Mouse (Mus musculus) layer of hippocampus, adult 18-20 months (tissue): ENCODE measurements around the gene Nr1h4. TPM values are rescaled to one million over a fixed set of nuclear protein-coding genes. Genes with fewer than 3 reads are reported as not detected.

Source experiments
- DNase-seq, 2 experiments: peaks; one replicate each; pipeline ENCODE4 v3.0.0; 2022; ENCODE audit warnings: low spot score in 2 of 2
- total RNA-seq, 2 experiments: library from RNA; stranded (reverse); gene quantifications; 2 replicates each; pipeline ENCODE4 v1.2.3; 2021

The Nr1h4 gene
- total RNA-seq, 2 experiments from 2014 or later = 0.20 TPM; not detected in 1

- DNase-seq = no peak
These were observed 51.2 kb downstream of the Nr1h4 start for GRCm38 (mm10) chr10:89482142-89482681.

- DNase-seq = no peak
These were observed 51.7 kb downstream of the Nr1h4 start for GRCm38 (mm10) chr10:89481638-89482037.

GRCm38 (mm10) chr10:89478766-89479165 lies 54.6 kb downstream of the Nr1h4 start:
- no peak for DNase-seq

- DNase-seq = no peak
These were observed 62.6 kb downstream of the Nr1h4 start for GRCm38 (mm10) chr10:89470596-89471353.

GRCm38 (mm10) chr10:89464760-89465405 lies 68.5 kb downstream of the Nr1h4 start:
- no peak for DNase-seq

GRCm38 (mm10) chr10:89462890-89463289 lies 70.5 kb downstream of the Nr1h4 start:
- DNase-seq = no peak

GRCm38 (mm10) chr10:89461856-89462507 lies 71.4 kb downstream of the Nr1h4 start:
- DNase-seq = peak; percentile 63 to 95

- no peak for DNase-seq
These were observed 72.4 kb downstream of the Nr1h4 start for GRCm38 (mm10) chr10:89460972-89461371.

GRCm38 (mm10) chr10:89458770-89459169 lies 74.6 kb downstream of the Nr1h4 start:
- no peak for DNase-seq

- DNase-seq = no peak
These were observed 79.6 kb downstream of the Nr1h4 start for GRCm38 (mm10) chr10:89453794-89454193.

GRCm38 (mm10) chr10:89453068-89453641 lies 80.2 kb downstream of the Nr1h4 start:
- no peak for DNase-seq

GRCm38 (mm10) chr10:89450411-89450810 lies 83.0 kb downstream of the Nr1h4 start:
- no peak for DNase-seq

- DNase-seq = no peak
These were observed 89.0 kb downstream of the Nr1h4 start for GRCm38 (mm10) chr10:89444381-89444780.

GRCm38 (mm10) chr10:89443623-89444151 lies 89.7 kb downstream of the Nr1h4 start, which contains the start of gene Gas2l3:
Gene Gas2l3 (minus strand): TSS chr10:89443967.
- DNase-seq = peak; percentile 70 to 84

GRCm38 (mm10) chr10:89443115-89443622 lies 90.2 kb downstream of the Nr1h4 start:
- peak in 1 of 2 experiments; percentile 5 for DNase-seq

GRCm38 (mm10) chr10:89442640-89443039 lies 90.7 kb downstream of the Nr1h4 start:
- no peak for DNase-seq

- DNase-seq = no peak
These were observed 91.4 kb downstream of the Nr1h4 start for GRCm38 (mm10) chr10:89441961-89442360.

GRCm38 (mm10) chr10:89439380-89439779 lies 94.0 kb downstream of the Nr1h4 start:
- DNase-seq = no peak

GRCm38 (mm10) chr10:89437996-89438395 lies 95.4 kb downstream of the Nr1h4 start:
- DNase-seq = no peak

GRCm38 (mm10) chr10:89437472-89437871 lies 95.9 kb downstream of the Nr1h4 start:
- no peak for DNase-seq

GRCm38 (mm10) chr10:89435920-89436319 lies 97.5 kb downstream of the Nr1h4 start:
- no peak for DNase-seq
